Mouse (Mus musculus) erythroblast, embryonic 14.5 days (primary cell): ENCODE measurements around the gene Slc29a1. TPM values are rescaled to one million over a fixed set of nuclear protein-coding genes. Genes with fewer than 3 reads are reported as not detected.

Experiments used
- H3K27me3 ChIP-seq: 2 replicates; pipeline ENCODE4 v1.6.1; 2012; ENCODE audit warnings: inconsistent platforms; ENCODE audit not compliant: control insufficient read depth
- H3K36me3 ChIP-seq: 2 replicates; pipeline ENCODE4 v1.6.1; 2012; ENCODE audit warnings: mild to moderate bottlenecking, inconsistent platforms; ENCODE audit not compliant: control insufficient read depth
- H3K4me1 ChIP-seq: 2 replicates; pipeline ENCODE4 v1.6.1; 2012; ENCODE audit warnings: inconsistent platforms; ENCODE audit not compliant: control insufficient read depth
- H3K4me3 ChIP-seq: replicated peaks from 2 replicates; pipeline ENCODE3; 2012; ENCODE audit warnings: moderate library complexity, mild to moderate bottlenecking, inconsistent platforms
- H3K9me3 ChIP-seq: 2 replicates; pipeline ENCODE4 v1.6.1; 2012; ENCODE audit warnings: low read length, inconsistent platforms, mixed read lengths; ENCODE audit not compliant: control insufficient read depth
- GATA1 ChIP-seq: IDR thresholded peaks from 2 replicates; pipeline ENCODE4 v1.6.1; 2012; ENCODE audit warnings: low read length, inconsistent platforms, mixed read lengths
- TAL1 ChIP-seq: IDR thresholded peaks from 3 replicates; pipeline ENCODE4 v1.6.1; 2012; ENCODE audit warnings: low read length, inconsistent platforms, mixed read lengths
- polyA plus RNA-seq: library from polyadenylated mRNA; stranded (reverse); fragments of >175 nt; gene quantifications from 2 replicates; pipeline ENCODE4 v1.2.3, GENCODE M21; 2012

Slc29a1 gene
- polyA plus RNA-seq, 1 experiment = 77.5 TPM

DNA sequence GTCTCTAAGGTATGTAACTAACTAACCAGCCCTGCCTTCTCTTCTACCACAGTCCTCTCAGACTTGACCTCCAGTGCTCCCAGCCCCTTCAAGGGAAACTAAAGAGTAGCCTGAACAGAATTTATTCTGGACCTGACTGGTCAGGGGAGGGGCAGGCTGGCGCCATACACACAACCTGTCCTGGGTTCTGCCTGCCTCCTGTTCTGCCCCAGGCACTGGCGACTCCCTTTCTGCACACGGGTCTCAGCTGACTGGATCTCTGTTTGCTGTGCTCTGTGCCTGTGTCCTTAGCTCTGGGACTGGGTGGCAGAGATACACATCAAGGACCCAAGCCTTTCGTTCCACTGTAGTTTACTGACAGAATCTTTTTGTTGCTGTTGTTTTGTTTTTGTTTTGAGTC is 19.9 kb downstream of the Slc29a1 start:
- TF ChIP-seq GATA1 = no peak
- TF ChIP-seq TAL1 = no peak
- H3K36me3 ChIP-seq = peaks cover 18% of the 10 kb centered on the region
- no peaks in the 10 kb centered on the region for H3K9me3 ChIP-seq
- peaks cover 63% of the 10 kb centered on the region for H3K4me1 ChIP-seq
- no peaks in the 10 kb centered on the region for H3K27me3 ChIP-seq
- no peak overlapping the region for H3K4me3 ChIP-seq

DNA sequence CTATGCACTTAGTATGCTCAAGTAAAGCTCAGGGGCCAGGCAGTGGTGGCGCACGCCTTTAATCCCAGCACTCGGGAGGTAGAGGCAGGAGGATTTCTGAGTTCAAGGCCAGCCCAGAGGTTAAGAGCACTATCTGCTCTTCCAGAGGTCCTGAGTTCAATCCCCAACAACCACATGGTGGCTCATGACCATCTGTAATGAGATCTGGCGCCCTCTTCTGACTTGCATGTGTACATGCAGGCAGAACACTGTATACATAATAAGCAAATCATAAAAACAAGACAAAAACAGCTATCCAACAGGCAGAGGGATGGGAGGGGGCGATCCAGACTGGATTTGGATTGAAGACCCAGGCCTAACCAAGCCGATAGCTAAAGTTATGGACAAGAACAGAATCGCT is 20.6 kb downstream of the Slc29a1 start:
- no peak for TF ChIP-seq GATA1
- no peak for TF ChIP-seq TAL1
- H3K4me3 ChIP-seq = no peak overlapping the region
- no peaks in the 10 kb centered on the region for H3K9me3 ChIP-seq
- H3K27me3 ChIP-seq = no peaks in the 10 kb centered on the region
- peaks cover 63% of the 10 kb centered on the region for H3K4me1 ChIP-seq
- H3K36me3 ChIP-seq = peaks cover 11% of the 10 kb centered on the region

DNA sequence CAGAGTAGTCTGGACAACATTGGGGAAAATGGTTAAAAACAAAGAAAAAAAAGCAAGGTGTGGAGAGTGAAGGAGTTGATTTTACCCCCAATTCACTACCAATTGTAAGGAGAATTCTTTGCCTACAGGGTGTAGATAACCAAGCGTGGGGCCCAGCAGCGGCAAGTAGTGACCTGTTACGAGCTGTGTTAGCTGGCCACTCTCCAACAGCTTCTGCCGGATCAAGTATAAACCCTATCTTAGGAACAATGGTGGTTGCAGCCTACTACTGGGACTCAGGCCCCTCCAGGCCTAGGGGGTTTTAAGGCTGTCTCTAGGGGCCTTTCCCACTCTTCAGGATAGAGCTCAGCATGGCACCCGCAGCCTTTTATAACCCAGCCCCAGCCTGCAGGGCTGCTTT is 21.2 kb downstream of the Slc29a1 start:
- no peaks in the 10 kb centered on the region for H3K27me3 ChIP-seq
- no peak overlapping the region for H3K4me3 ChIP-seq
- no peaks in the 10 kb centered on the region for H3K9me3 ChIP-seq
- peaks cover 5% of the 10 kb centered on the region for H3K36me3 ChIP-seq
- TF ChIP-seq GATA1 (no peak), TAL1 (no peak)
- peaks cover 63% of the 10 kb centered on the region for H3K4me1 ChIP-seq

DNA sequence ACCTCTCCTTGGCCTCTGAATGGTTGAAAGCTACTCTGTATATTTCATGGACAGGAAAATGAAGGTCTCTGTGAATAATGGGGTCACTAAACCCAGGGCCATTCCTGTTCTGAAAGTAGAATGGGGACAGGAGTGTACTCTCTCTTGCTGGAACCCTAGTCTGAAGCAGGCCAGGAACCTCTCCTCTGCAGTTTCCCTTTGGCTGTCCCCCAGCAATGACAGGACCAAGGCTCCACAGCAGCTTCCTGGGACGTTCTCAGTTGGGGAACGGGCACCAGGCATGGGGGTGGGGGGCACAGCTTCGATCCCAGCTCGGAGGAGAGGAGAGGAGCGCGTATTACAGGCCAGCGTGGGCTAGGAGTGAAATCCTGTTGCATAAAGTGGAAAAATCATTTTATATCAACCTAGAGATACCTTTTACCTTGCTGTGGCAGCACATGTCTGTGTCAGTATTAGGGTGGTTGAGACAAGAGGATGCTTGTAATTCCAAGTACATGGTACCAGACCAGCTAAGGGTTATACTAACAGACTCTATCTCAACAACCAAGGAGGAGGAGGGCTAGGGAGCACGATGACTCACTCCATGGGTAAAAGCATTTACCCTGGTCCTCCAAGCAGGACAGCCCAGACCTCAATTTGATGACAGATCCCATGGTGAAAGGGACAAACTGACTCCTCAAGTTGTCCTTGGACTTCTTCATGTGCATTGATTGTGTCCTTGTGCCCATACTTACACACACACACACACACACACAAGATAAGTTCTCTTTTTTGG is 24.1 kb downstream of the Slc29a1 start:
- peaks cover 57% of the 10 kb centered on the region for H3K4me1 ChIP-seq
- no peak for TF ChIP-seq TAL1
- TF ChIP-seq GATA1 = no peak
- H3K27me3 ChIP-seq = no peaks in the 10 kb centered on the region
- peaks cover 15% of the 10 kb centered on the region for H3K36me3 ChIP-seq
- no peak overlapping the region for H3K4me3 ChIP-seq
- H3K9me3 ChIP-seq = no peaks in the 10 kb centered on the region

GRCm38 (mm10) chr17:45574129-45574761 is 25.2 kb downstream of the Slc29a1 start:
- peaks cover 25% of the 10 kb centered on the region for H3K36me3 ChIP-seq
- peaks cover 51% of the 10 kb centered on the region for H3K4me1 ChIP-seq
- H3K27me3 ChIP-seq = no peaks in the 10 kb centered on the region

DNA sequence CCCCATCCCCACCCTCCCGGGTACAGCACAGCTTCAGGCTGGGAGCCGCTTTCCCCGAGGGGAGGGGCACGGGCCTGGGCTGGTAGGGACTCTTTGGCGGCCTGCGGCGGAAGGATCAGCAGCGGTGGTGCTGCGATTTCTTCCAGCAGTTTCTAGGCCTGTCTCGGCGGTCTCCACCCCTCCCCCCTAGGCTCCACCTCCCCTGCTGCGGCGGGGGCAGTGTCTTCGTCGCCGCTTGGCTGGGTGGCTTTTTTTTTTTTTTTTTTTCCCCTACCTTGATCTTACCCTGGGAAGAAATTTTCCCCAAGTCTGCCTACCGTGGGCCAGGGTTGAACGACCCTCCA is 25.7 kb downstream of the Slc29a1 start:
- Histone ChIP-seq H3K36me3 (peaks cover 30% of the 10 kb centered on the region), H3K4me3 (peak overlapping the region; percentile 76), H3K9me3 (no peaks in the 10 kb centered on the region), H3K4me1 (peaks cover 49% of the 10 kb centered on the region), H3K27me3 (no peaks in the 10 kb centered on the region)
- TF ChIP-seq TAL1 (no peak), GATA1 (no peak)

More at GRCm38 (mm10) chr17:45574129-45574761, 25.2 kb downstream of the Slc29a1 start:
- Histone ChIP-seq H3K4me3 (peak overlapping the region; percentile 76), H3K9me3 (no peaks in the 10 kb centered on the region)
- TF ChIP-seq GATA1 (no peak), TAL1 (no peak)

- TF ChIP-seq TAL1 (no peak), GATA1 (no peak)
- Histone ChIP-seq H3K9me3 (no peaks in the 10 kb centered on the region), H3K27me3 (no peaks in the 10 kb centered on the region), H3K36me3 (peaks cover 35% of the 10 kb centered on the region), H3K4me3 (peak within 1 kb of the TSS; percentile 76), H3K4me1 (peaks cover 50% of the 10 kb centered on the region)
These were observed 26.2 kb downstream of the Slc29a1 start, which contains the start of gene Hsp90ab1 for GRCm38 (mm10) chr17:45573087-45573779. Gene Hsp90ab1, minus strand, starts transcription at chr17:45573271.

GRCm38 (mm10) chr17:45572103-45573086 is 27.0 kb downstream of the Slc29a1 start:
- Histone ChIP-seq H3K4me3 (peak overlapping the region; percentile 76), H3K4me1 (peaks cover 49% of the 10 kb centered on the region), H3K27me3 (no peaks in the 10 kb centered on the region), H3K9me3 (no peaks in the 10 kb centered on the region), H3K36me3 (peaks cover 44% of the 10 kb centered on the region)
- TF ChIP-seq TAL1 (no peak), GATA1 (no peak)
